Mouse (Mus musculus) lung, adult 2 months (tissue): ENCODE measurements around the gene Trmt13.

Experiments
- CTCF ChIP-seq: fragments of 200-500 bp; IDR thresholded peaks from 2 replicates; pipeline ENCODE4 v1.5.1; 2011; ENCODE audit warnings: mild to moderate bottlenecking, low read length, control low read depth; ENCODE audit not compliant: insufficient read depth
- POLR2A ChIP-seq: fragments of 200-500 bp; IDR thresholded peaks from 2 replicates; pipeline ENCODE4 v1.6.1; 2011; ENCODE audit warnings: low read depth, mild to moderate bottlenecking, control low read depth, low read length, borderline replicate concordance; ENCODE audit errors: extremely low read depth

DNA sequence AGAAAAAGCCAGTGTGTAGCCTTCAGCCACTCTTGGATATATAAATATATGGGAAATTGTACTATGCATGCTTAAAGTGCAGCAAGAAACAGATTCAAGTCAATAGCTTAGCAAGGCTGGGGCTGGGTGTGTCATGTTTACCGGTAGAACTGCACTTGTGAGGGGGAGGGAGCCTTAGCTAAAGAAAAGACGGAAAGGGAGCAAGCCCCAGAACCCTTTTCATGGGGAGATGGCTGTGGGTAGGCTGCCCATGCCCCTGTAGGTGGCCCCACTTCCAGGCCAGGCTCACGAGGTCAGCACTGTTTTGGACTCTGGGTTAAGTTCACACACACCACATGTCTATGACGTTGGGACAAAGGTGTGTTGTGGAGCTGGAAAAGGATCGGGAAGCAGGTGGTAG is 21.4 kb upstream of the Trmt13 start:
- TF ChIP-seq CTCF (no peak), POLR2A (no peak)
